21 mouse cellular contexts compared by ENCODE assay signal in genomic region chr13:120310749-120311148, GRCm38 (mm10). TPM values are rescaled to one million over a fixed set of nuclear protein-coding genes. Genes with fewer than 3 reads are reported as not detected.
"Had no signal": no experiment of that assay in that cellular context is flagged by ENCODE, and none has a peak within 500 bp of the region (broad histone marks: within the 10 kb centered on the region; RNA-seq: fewer than 3 reads in every experiment).

No protein-coding gene starts in this region.

- H3K27ac ChIP-seq: left cerebral cortex, adult 2 months; limb, embryonic 10.5 days; liver, embryonic 15.5 days; macrophage; midbrain, embryonic 13.5 days; stomach, embryonic 15.5 days had no signal

- H3K4me3 ChIP-seq: left cerebral cortex, adult 2 months; limb, embryonic 10.5 days; liver, embryonic 15.5 days; midbrain, embryonic 13.5 days; stomach, embryonic 15.5 days had no signal

- H3K9me3 ChIP-seq: limb, embryonic 10.5 days; liver, embryonic 15.5 days; midbrain, embryonic 13.5 days; stomach, embryonic 15.5 days had no signal

- H3K9ac ChIP-seq: liver, embryonic 15.5 days; midbrain, embryonic 13.5 days; stomach, embryonic 15.5 days had no signal

- H3K36me3 ChIP-seq: limb, embryonic 10.5 days; liver, embryonic 15.5 days; midbrain, embryonic 13.5 days; stomach, embryonic 15.5 days had no signal

- H3K27me3 ChIP-seq: liver, embryonic 15.5 days; midbrain, embryonic 13.5 days; stomach, embryonic 15.5 days had no signal

- ATAC-seq: midbrain, embryonic 13.5 days had no signal

- H3K4me2 ChIP-seq: liver, embryonic 11.5 days; liver, embryonic 15.5 days; midbrain, embryonic 13.5 days; stomach, embryonic 15.5 days had no signal

- DNase-seq: kidney, adult 11 months; kidney, postnatal 10 days; right cerebral cortex, postnatal 14 days; thymus, postnatal 4 days had no signal

- H3K4me1 ChIP-seq: limb, embryonic 10.5 days; liver, embryonic 15.5 days; midbrain, embryonic 13.5 days; stomach, embryonic 15.5 days had no signal

RNA-seq across cellular contexts. Expression of gene Tcstv3, which starts 5.9 kb away (rescaled TPM):
- total RNA-seq: layer of hippocampus, adult 8-10 months; layer of hippocampus, postnatal 25 days; left cerebral cortex, adult 2 months; left cerebral cortex, postnatal 14 days; midbrain, postnatal 0 days had no signal
- polyA plus RNA-seq: intestine, embryonic 14.5 days; kidney, embryonic 14.5 days; large intestine, adult 2 months; limb, embryonic 10.5 days; limb, embryonic 14.5 days; liver, embryonic 11.5 days; liver, embryonic 15.5 days; macrophage; midbrain, embryonic 13.5 days; midbrain, postnatal 0 days; neural tube, embryonic 14.5 days; spleen, adult 2 months; stomach, embryonic 15.5 days had no signal

RNA-seq across cellular contexts. Expression of gene BC147527, which starts 10.6 kb away (rescaled TPM):
- total RNA-seq: layer of hippocampus, postnatal 25 days; left cerebral cortex, adult 2 months; left cerebral cortex, postnatal 14 days; midbrain, postnatal 0 days had no signal
- polyA plus RNA-seq: limb, embryonic 10.5 days; midbrain, postnatal 0 days; neural tube, embryonic 14.5 days had no signal

RNA-seq across cellular contexts. Expression of gene AF067061, which starts 47.8 kb away (rescaled TPM):
- total RNA-seq: layer of hippocampus, adult 8-10 months; layer of hippocampus, postnatal 25 days; left cerebral cortex, adult 2 months; left cerebral cortex, postnatal 14 days; midbrain, postnatal 0 days had no signal
- polyA plus RNA-seq: intestine, embryonic 14.5 days; kidney, embryonic 14.5 days; large intestine, adult 2 months; limb, embryonic 10.5 days; limb, embryonic 14.5 days; liver, embryonic 11.5 days; liver, embryonic 15.5 days; macrophage; midbrain, embryonic 13.5 days; midbrain, postnatal 0 days; neural tube, embryonic 14.5 days; stomach, embryonic 15.5 days had no signal
